Mouse (Mus musculus) MEL (cell line): Measurements from ENCODE around the gene D17H6S53E. TPM values are rescaled to one million over a fixed set of nuclear protein-coding genes. Genes with fewer than 3 reads are reported as not detected.
A peak's percentile ranks its signal among the peaks of the same experiment; 100 is the strongest.

Experiments
- DNase-seq: peaks from one replicate; pipeline ENCODE4 v3.0.0; 2011; ENCODE audit warnings: low read depth, low spot score
- H3K27ac ChIP-seq: 2 replicates; pipeline ENCODE4 v1.5.1; 2012; ENCODE audit warnings: low read depth, mild to moderate bottlenecking, control low read depth, low read length, moderate library complexity; ENCODE audit not compliant: control insufficient read depth
- H3K27me3 ChIP-seq, 2 experiments: fragments of 150-350 bp in 1 of 2; sonication (generic) in 1 of 2; 2 replicates each; pipeline ENCODE4 v1.6.1; 2012; ENCODE audit warnings: low read length in 2 of 2, mild to moderate bottlenecking in 2 of 2, improper control_type of control experiment in 1 of 2, moderate library complexity in 1 of 2; ENCODE audit not compliant: insufficient read depth in 2 of 2, control insufficient read depth in 1 of 2
- H3K36me3 ChIP-seq, 2 experiments: 2 replicates each; pipeline ENCODE4 v1.6.1; 2012 to 2014; ENCODE audit warnings: low read length in 2 of 2, improper control_type of control experiment in 1 of 2, inconsistent platforms in 1 of 2, mild to moderate bottlenecking in 1 of 2; ENCODE audit not compliant: insufficient read depth in 2 of 2, control insufficient read depth in 1 of 2
- H3K4me1 ChIP-seq, 2 experiments: fragments of 150-350 bp in 1 of 2; sonication (generic) in 1 of 2; 2 replicates each; pipeline ENCODE4 v1.6.1; 2012; ENCODE audit warnings: low read length in 2 of 2, improper control_type of control experiment in 1 of 2, mild to moderate bottlenecking in 1 of 2; ENCODE audit not compliant: insufficient read depth in 2 of 2, control insufficient read depth in 1 of 2
- H3K4me3 ChIP-seq, 2 experiments: fragments of 150-350 bp in 1 of 2; sonication (generic) in 1 of 2; 2 replicates each; pipeline ENCODE4 v1.5.1; 2012; ENCODE audit warnings: low read depth in 2 of 2, low read length in 2 of 2, mild to moderate bottlenecking in 2 of 2, moderate library complexity in 2 of 2, control low read depth in 1 of 2, improper control_type of control experiment in 1 of 2; ENCODE audit not compliant: control insufficient read depth in 1 of 2, insufficient read depth in 1 of 2
- H3K79me2 ChIP-seq: 2 replicates; pipeline ENCODE4 v1.6.1; 2012; ENCODE audit warnings: mild to moderate bottlenecking, low read length, moderate library complexity; ENCODE audit not compliant: control insufficient read depth, poor library complexity, insufficient read depth
- H3K9ac ChIP-seq: 2 replicates; pipeline ENCODE4 v1.6.1; 2012; ENCODE audit warnings: low read depth, mild to moderate bottlenecking, control low read depth, low read length, moderate library complexity; ENCODE audit not compliant: control insufficient read depth, poor library complexity, severe bottlenecking
- H3K9me3 ChIP-seq: fragments of 150-350 bp; sonication (generic); replicated peaks from 2 replicates; pipeline ENCODE4 v1.6.1; 2012; ENCODE audit warnings: mild to moderate bottlenecking, low read length, improper control_type of control experiment, moderate library complexity; ENCODE audit not compliant: insufficient read depth
- CHD1 ChIP-seq: IDR thresholded peaks from 2 replicates; pipeline ENCODE4 v1.6.1; 2012; ENCODE audit warnings: low read depth, mild to moderate bottlenecking, inconsistent platforms, low read length, improper control_type of control experiment
- CHD2 ChIP-seq: IDR thresholded peaks from 2 replicates; pipeline ENCODE4 v1.6.1; 2011; ENCODE audit warnings: low read length, improper control_type of control experiment
- E2F4 ChIP-seq: IDR thresholded peaks from 2 replicates; pipeline ENCODE4 v1.6.1; 2011; ENCODE audit warnings: low read depth, low read length, improper control_type of control experiment, borderline replicate concordance
- ELF1 ChIP-seq: IDR thresholded peaks from 2 replicates; pipeline ENCODE4 v1.6.1; 2014; ENCODE audit warnings: low read depth, mild to moderate bottlenecking, inconsistent platforms, low read length, improper control_type of control experiment, moderate library complexity
- EP300 ChIP-seq, 2 experiments: IDR thresholded peaks; 2 replicates each; pipeline ENCODE4 v1.6.1; 2011; ENCODE audit warnings: improper control_type of control experiment in 2 of 2, low read length in 2 of 2, low read depth in 1 of 2, mild to moderate bottlenecking in 1 of 2
- ETS1 ChIP-seq: IDR thresholded peaks from 2 replicates; pipeline ENCODE4 v1.6.1; 2012; ENCODE audit warnings: low read depth, mild to moderate bottlenecking, inconsistent platforms, low read length, improper control_type of control experiment, moderate library complexity
- GATA1 ChIP-seq: IDR thresholded peaks from 2 replicates; pipeline ENCODE4 v1.6.1; 2011; ENCODE audit warnings: low read depth, low read length, improper control_type of control experiment
- HCFC1 ChIP-seq: IDR thresholded peaks from 2 replicates; pipeline ENCODE4 v1.6.1; 2012; ENCODE audit warnings: low read depth, mild to moderate bottlenecking, inconsistent platforms, low read length, improper control_type of control experiment, moderate library complexity
- JUND ChIP-seq: IDR thresholded peaks from 2 replicates; pipeline ENCODE4 v1.6.1; 2011; ENCODE audit warnings: low read depth, mild to moderate bottlenecking, improper control_type of control experiment, low read length
- MYC ChIP-seq: IDR thresholded peaks from 2 replicates; pipeline ENCODE4 v1.6.1; 2011; ENCODE audit warnings: low read depth, mild to moderate bottlenecking, low read length, improper control_type of control experiment, moderate library complexity
- POLR2A ChIP-seq, 2 experiments: IDR thresholded peaks; 2 replicates each; pipeline ENCODE4 v1.6.1; 2011 to 2012; ENCODE audit warnings: low read length in 2 of 2, mild to moderate bottlenecking in 2 of 2, control low read depth in 1 of 2, improper control_type of control experiment in 1 of 2, low read depth in 1 of 2, moderate library complexity in 1 of 2; ENCODE audit not compliant: control insufficient read depth in 1 of 2, insufficient read depth in 1 of 2, poor library complexity in 1 of 2
- POLR2AphosphoS5 ChIP-seq: IDR thresholded peaks from 2 replicates; pipeline ENCODE4 v1.6.1; 2012; ENCODE audit warnings: low read depth, borderline replicate concordance, mild to moderate bottlenecking, inconsistent platforms, low read length, moderate library complexity, mixed read lengths
- RAD21 ChIP-seq: IDR thresholded peaks from 2 replicates; pipeline ENCODE4 v1.6.1; 2011; ENCODE audit warnings: mild to moderate bottlenecking, low read depth, low read length, improper control_type of control experiment
- RCOR1 ChIP-seq: IDR thresholded peaks from 2 replicates; pipeline ENCODE4 v1.6.1; 2012; ENCODE audit warnings: low read depth, mild to moderate bottlenecking, inconsistent platforms, low read length, improper control_type of control experiment
- SMC3 ChIP-seq: IDR thresholded peaks from 2 replicates; pipeline ENCODE4 v1.6.1; 2011; ENCODE audit warnings: low read depth, low read length, improper control_type of control experiment
- TAL1 ChIP-seq: IDR thresholded peaks from 2 replicates; pipeline ENCODE4 v1.6.1; 2012; ENCODE audit warnings: mild to moderate bottlenecking, inconsistent platforms, low read length, moderate library complexity, mixed read lengths
- UBTF ChIP-seq: IDR thresholded peaks from 2 replicates; pipeline ENCODE4 v1.6.1; 2012; ENCODE audit warnings: low read depth, mild to moderate bottlenecking, inconsistent platforms, low read length, improper control_type of control experiment, moderate library complexity, borderline replicate concordance; ENCODE audit not compliant: insufficient read depth
- USF2 ChIP-seq, 2 experiments: IDR thresholded peaks; 2 replicates each; pipeline ENCODE4 v1.6.1; 2011 to 2012; ENCODE audit warnings: improper control_type of control experiment in 2 of 2, low read length in 2 of 2, borderline replicate concordance in 1 of 2, inconsistent platforms in 1 of 2, low read depth in 1 of 2, mild to moderate bottlenecking in 1 of 2; ENCODE audit not compliant: insufficient read depth in 1 of 2
- ZKSCAN1 ChIP-seq: IDR thresholded peaks from 2 replicates; pipeline ENCODE4 v1.6.1; 2012; ENCODE audit warnings: low read depth, mild to moderate bottlenecking, inconsistent platforms, low read length, improper control_type of control experiment, moderate library complexity
- ZMIZ1 ChIP-seq: IDR thresholded peaks from 2 replicates; pipeline ENCODE4 v1.6.1; 2012; ENCODE audit warnings: low read depth, mild to moderate bottlenecking, inconsistent platforms, low read length, improper control_type of control experiment, moderate library complexity
- polyA plus RNA-seq, 2 experiments: library from polyadenylated mRNA; stranded (reverse) in 1 of 2; unstranded in 1 of 2; fragments of >175 nt in 1 of 2; fragments of >200 nt in 1 of 2; gene quantifications; 2 replicates each; pipeline versions ENCODE4 v1.2.1 to v1.2.4; 2012; ENCODE audit warnings: low replicate concordance in 2 of 2, low read depth in 1 of 2; ENCODE audit not compliant: insufficient read length in 2 of 2, insufficient read depth in 1 of 2, missing spikeins in 1 of 2
- total RNA-seq: library from RNA; depleted of rRNA; stranded (reverse); fragments of 300-350 nt; gene quantifications from 2 replicates; pipeline ENCODE4 v1.2.3, GENCODE M21; 2012

D17H6S53E gene
- total and polyA plus RNA-seq, 3 experiments: 11.6 to 13.6 TPM; not detected in 1

GRCm38 (mm10) chr17:35125578-35125977, 595 bp upstream of the D17H6S53E start:
- H3K9ac ChIP-seq: peak overlapping the region; percentile 83
- H3K4me3 ChIP-seq: peak overlapping the region; percentile 90 to 99
- TF ChIP-seq RAD21 (no peak), POLR2A (IDR thresholded peaks at IDR 0.05; ENCODE audit: control insufficient read depth in 1 of 2, insufficient read depth in 1 of 2, low read depth in 1 of 2, low read length in 2 of 2, poor library complexity in 1 of 2) (no peak), ETS1 (no peak), HCFC1 (no peak), CHD1 (no peak), CHD2 (no peak; the same call in 1 of the 2 replicates), UBTF (no peak), GATA1 (no peak), SMC3 (no peak), ZKSCAN1 (no peak), JUND (no peak), POLR2AphosphoS5 (no peak), E2F4 (no peak), RCOR1 (no peak), TAL1 (no peak), ELF1 (no peak), USF2 (IDR thresholded peaks at IDR 0.05; ENCODE audit: borderline replicate concordance in 1 of 2, insufficient read depth in 1 of 2, low read depth in 1 of 2, low read length in 2 of 2) (no peak), MYC (no peak), EP300 (IDR thresholded peaks at IDR 0.05; ENCODE audit: low read depth in 1 of 2, low read length in 2 of 2) (no peak)
- H3K79me2 ChIP-seq: peaks cover 37% of the 10 kb centered on the region
- 0 out of 2 replicates have a peak overlapping the region, but pooled peaks have one; percentile 22 for H3K27ac ChIP-seq
- H3K9me3 ChIP-seq: no peaks in the 10 kb centered on the region
- peaks cover 6 to 8% of the 10 kb centered on the region in 2 experiments; a peak in 3 of 4 replicates for H3K4me1 ChIP-seq
- no peaks in the 10 kb centered on the region for H3K27me3 ChIP-seq
- DNase-seq: no peak
- peaks cover 0 to 10% of the 10 kb centered on the region in 2 experiments; a peak in 2 of 4 replicates for H3K36me3 ChIP-seq

DNA sequence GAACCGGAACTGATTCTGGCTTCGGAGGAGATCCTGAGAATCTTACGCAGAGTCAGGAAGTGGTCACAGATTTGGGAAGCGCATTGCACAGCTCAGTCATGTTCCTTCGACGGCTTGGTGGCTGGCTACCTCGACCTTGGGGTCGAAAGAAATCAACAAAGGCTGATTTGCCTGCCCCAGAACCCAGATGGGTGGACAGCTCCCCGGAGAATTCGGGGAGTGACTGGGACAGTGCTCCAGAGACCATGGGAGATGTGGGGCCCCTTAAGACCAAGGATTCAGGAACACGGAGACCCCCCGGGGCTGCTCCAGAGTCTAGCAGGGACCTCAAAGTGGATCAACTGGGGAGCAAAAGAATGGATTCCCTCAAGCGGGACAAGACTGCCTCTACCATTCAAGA, 844 bp downstream of the D17H6S53E start:
- Histone ChIP-seq H3K79me2 (peaks cover 26% of the 10 kb centered on the region), H3K4me3 (peak overlapping the region; percentile 90 to 99), H3K9ac (peak overlapping the region; percentile 83), H3K9me3 (no peaks in the 10 kb centered on the region), H3K27me3 (no peaks in the 10 kb centered on the region)
- TF ChIP-seq ZMIZ1 (no peak), ELF1 (peak; percentile 12; the same call in 1 of the 2 replicates), CHD2 (no peak), HCFC1 (peak; percentile 28; the same call in 1 of the 2 replicates)
- TF ChIP-seq, all 39 proteins: peak for 2
- peaks cover 6 to 8% of the 10 kb centered on the region in 2 experiments; a peak in 3 of 4 replicates for H3K4me1 ChIP-seq
- H3K27ac ChIP-seq: peak overlapping the region; percentile 78; the same call in 1 of the 2 replicates
- DNase-seq: no peak
- H3K36me3 ChIP-seq: peaks cover 0 to 10% of the 10 kb centered on the region in 2 experiments; a peak in 2 of 4 replicates
